Mouse (Mus musculus) right cerebral cortex, postnatal 4 days (tissue): ENCODE data around the gene Gsg1l.

Experiments
- DNase-seq: peaks from one replicate; pipeline ENCODE4 v3.0.0-alpha.2; 2022

Gsg1l gene

GRCm38 (mm10) chr7:125979591-125979990 lies 102.6 kb downstream of the Gsg1l start:
- DNase-seq = no peak

DNA sequence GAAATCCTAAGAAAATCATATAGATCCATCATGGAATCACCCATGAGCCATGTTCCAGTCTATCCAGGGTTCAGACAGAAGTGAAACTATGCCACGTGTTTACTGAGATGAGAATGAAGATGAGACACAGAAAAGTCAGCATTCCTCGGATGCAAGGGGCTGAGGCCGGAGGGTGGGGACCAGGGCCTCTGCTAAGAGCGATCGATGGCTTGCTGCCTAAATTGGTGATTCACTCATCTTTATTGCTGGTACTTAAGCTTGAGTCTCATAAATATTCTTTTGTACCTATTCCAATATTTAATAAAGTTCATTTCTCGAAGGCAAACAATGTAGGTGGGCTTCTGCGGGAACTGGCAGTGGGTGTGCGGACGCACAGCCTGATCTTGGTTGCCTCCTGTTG lies 105.5 kb downstream of the Gsg1l start:
- no peak for DNase-seq

DNA sequence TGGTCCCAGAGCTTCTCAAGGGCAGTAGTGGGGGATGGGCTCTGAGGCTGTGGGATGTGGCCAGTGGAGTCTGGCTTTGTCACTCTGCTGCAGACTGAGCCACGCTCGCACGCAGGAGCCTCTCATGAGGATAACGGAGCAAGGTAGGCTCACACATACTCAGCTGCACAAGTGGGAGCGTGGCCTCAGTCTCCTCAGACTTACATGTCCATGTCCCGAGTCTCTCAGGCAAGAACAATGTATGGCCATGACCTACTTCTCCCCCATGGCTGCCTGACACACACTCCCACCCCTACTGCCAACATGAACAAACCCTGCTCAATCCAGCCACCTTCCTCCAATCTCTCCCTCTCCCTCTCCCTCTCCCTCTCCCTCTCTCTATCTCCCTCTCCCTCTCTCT lies 106.8 kb downstream of the Gsg1l start:
- no peak for DNase-seq

DNA sequence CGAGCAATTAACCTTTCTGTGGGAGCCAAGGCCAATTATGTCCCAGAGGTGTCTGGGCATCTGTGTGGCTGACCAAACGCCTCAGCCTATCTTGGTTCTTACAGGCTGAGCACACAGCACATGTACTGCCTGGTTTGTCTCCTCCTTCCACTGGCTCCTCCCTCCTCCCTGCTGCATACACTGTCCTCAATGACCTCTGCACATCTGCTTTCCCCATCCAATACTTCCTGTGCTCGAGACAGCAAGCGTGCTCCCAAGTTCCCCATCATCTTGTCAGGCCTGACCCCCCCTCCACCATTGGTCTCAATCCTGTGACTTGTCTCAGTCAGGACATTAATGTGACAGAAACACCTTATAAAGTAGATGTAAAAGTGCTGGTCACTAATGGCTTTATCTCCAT lies 108.3 kb downstream of the Gsg1l start:
- no peak for DNase-seq

DNA sequence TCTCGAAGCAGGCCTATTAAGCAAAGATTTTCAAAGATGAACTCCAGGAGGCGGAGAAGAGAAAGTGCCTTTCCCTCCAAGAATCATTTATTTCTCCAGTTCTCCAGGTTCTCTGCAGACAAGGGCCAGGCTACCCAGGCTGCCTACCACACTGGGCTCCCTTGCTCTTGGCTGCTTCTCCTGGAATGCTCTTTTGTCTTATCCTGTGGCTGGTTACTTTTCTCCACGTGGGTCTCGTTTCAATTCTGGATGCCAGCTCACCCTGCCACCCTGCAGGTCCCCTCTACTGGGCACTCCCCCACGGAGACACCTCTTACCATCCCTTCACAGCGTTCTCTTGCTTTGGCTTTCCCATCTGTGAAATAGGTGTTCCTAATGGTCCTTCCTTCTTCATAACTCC lies 109.4 kb downstream of the Gsg1l start:
- no peak for DNase-seq

GRCm38 (mm10) chr7:125972174-125972672 lies 110.0 kb downstream of the Gsg1l start:
- DNase-seq = no peak

DNA sequence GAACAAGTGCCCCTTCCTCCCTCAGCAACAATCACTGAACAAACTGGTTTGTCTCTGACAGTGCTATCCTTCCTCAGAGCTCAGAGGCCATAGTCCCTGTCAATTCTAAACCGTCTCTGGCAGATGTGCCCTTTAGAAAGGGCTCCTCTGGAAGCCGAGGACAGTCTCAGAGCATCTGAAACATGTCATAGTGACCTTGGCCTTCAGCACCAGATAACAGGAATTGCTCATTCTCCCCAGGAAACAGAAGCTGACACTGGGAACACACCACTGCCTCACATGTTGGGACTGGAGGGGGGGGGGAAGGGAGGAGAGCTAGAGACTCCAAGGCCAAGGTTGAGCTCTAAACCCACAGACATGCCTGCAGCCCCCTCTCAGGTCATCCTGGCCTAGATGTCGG lies 113.1 kb downstream of the Gsg1l start:
- DNase-seq = no peak

- no peak for DNase-seq
Observed at GRCm38 (mm10) chr7:125966402-125967261, 115.6 kb downstream of the Gsg1l start.

DNA sequence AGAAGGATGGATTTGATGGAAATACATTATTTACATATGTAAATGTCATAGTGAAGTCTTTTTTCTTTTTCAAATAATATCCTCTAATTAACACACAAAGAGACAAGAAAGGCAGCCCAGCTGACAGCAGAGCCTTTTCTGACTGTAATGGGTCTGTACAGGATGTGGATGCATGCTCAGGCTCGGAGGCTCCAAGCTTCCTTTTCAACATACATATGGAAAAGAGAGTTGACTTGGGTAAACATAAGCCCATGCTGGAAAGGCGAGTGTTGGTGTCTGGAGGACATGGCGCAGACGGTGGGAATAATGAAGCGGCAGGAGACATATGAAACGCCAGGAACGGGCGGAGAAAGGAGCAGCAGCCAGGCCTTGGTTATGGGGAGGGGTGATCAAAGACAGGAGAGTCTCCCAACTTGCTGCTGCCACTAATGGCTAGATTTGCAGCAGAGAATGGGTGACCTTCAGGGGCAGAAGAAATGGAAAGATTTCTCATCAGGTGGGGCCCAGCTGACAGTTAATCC lies 118.1 kb downstream of the Gsg1l start:
- DNase-seq = no peak

DNA sequence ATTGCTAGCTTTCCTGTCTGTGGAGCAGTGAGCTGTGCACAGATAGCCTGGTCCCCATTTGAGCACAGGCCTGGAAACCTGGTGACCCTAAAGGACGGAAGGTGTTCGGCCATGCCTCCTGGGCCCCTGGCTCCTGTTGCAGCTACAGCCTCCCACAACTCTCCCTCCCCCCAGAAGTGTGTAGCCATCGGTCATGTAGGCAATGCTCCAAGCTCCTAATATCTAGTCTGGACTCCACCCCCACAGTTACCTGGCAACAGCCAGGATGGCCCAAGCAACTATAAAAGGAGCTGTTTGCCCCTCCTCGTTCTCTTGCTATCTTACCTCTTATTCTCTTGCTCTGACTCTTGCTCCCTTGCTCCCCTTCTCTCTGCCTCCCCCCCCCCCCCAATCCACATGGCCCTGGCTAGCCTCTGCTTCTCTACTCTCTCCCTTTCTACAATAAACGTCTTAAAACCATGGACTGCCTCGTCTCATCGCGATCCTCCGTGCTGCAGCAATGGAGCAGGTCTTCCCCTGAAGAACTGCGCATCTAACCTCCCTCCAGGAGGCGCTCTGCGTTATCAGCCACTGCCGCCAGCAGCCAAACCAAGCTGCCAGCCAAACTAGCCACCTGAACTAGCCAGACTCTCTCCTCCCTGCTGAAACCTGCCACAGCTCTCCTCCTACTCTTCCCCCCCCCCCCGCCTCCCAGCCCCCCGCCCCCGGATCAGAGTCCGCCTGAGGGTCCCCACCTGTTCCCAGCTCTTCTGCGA lies 122.7 kb downstream of the Gsg1l start:
- DNase-seq = no peak

- no peak for DNase-seq
Observed at GRCm38 (mm10) chr7:125958856-125959255, 123.4 kb downstream of the Gsg1l start.

DNA sequence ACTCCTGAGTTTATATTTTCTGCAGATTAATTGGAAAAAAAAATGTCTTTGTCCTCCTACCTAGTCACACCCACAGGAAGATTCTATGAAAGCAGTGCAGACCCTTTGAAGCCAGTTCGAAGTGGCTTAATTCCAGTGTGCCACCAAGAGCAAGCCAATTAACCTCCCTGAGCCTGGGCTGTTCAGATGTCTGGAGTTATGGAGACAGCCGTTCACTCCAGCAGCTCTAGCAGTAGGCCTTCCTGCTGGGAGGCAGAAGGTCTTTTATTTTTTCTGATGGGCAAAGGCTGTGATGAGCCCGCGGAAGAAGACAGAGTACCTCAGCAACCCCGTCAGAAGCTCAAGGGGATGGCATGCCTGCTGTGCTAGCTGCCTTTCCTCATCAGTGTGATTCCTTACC lies 127.2 kb downstream of the Gsg1l start:
- no peak for DNase-seq

DNA sequence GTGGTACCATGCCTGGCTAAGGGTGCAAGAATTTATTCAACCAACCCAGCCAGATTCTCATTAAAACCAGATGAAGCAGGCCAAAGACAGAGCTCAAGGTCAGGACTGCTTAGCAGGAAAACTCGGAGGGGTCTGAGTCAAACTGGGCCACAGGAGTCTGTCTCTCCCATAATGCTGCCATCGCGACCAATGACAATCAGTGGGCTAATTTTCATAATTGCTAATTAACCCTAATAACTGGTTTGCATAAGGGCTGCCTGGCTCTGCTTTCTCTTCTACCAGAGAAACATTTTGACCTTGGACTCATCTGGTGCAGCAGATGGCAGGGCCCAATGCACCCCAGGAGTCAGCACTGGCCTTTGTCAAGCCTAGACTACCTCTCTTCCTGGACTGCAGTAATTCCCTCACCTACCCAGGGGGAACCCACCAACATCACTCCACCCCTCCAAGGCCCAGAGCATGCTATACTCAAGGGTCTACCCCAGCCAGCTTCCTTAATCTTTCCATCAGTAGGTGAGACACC lies 127.8 kb downstream of the Gsg1l start:
- no peak for DNase-seq

DNA sequence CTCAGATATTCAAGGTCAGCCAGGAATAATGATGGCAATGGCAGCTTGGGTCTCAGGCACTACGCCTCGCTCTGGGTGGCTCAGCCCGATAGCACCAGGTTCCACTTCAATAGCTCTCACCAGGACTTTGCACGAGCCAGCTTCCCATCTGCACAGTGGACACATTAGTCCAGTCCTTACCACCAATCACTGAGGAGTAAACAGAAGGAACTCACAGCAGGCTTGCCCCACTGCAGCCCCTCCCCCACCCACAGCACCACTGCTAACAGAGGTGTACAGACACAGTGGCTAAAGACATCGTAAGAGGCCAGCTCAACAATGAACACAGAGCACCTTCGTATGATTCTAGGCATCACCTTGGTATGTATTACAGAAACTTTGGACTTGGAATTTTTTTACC lies 128.4 kb downstream of the Gsg1l start:
- no peak for DNase-seq

GRCm38 (mm10) chr7:125951911-125952310 lies 130.3 kb downstream of the Gsg1l start:
- no peak for DNase-seq

DNA sequence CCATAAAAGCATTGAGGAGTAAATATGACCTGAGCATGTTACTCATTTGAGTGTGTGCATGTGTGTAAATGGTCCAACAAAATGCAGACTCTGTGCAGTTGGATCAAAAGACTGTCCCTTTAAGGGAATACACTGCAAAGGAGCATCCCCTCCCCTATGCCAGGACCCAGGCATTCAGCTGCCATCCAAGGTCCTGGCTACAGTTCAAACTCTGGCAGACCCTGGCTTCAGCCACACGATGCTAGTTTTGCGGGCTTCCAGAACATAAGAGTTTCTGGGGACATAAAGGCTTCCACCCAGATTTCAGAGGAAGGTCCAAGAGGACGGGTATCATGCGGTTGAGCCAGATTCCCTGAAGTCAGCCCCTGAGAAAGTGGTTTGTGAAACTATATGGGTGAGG lies 133.2 kb downstream of the Gsg1l start:
- no peak for DNase-seq

- no peak for DNase-seq
Observed at GRCm38 (mm10) chr7:125945915-125946314, 136.3 kb downstream of the Gsg1l start.

DNA sequence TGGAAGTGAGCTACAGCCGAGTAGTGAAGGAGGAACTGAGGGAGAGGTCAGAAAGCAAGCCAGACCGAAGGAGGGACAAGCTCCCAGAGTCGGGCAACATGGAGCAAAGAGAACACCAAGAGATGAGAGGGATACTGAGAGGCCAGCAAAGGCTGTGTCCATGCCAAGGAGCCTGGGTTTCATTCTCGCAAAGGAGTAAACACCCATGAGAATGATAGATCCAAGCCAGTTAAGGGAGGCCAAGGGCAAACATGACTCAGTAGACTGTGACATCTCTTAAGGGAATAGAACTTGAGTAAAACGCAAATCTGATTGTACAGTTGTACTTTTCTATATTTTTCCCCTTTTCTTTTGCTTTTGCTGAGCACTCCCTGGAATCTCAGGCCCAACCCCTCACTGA lies 137.6 kb downstream of the Gsg1l start:
- no peak for DNase-seq

DNA sequence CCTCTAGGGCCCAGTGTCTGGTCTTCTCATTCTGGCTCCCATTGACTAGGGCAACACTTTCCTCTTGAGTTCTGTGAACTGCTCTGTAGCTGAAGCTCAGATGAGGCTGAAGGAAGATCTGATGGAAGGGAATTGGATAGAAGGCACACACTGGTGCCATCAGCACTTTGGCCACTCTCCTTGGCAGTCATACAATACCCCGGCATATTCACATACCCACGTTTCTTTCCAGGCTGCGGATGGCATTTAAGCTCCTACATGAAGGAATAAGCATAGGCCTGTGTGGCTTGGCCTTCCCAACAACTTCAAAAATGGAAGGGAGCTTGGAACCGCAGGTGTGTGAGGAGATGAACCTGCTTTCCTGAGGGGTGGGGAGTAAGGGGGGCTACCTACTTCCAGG lies 138.7 kb downstream of the Gsg1l start:
- DNase-seq = no peak

- no peak for DNase-seq
Observed at GRCm38 (mm10) chr7:125942365-125943090, 139.7 kb downstream of the Gsg1l start.

- no peak for DNase-seq
Observed at GRCm38 (mm10) chr7:125934319-125934718, 147.9 kb downstream of the Gsg1l start.

DNA sequence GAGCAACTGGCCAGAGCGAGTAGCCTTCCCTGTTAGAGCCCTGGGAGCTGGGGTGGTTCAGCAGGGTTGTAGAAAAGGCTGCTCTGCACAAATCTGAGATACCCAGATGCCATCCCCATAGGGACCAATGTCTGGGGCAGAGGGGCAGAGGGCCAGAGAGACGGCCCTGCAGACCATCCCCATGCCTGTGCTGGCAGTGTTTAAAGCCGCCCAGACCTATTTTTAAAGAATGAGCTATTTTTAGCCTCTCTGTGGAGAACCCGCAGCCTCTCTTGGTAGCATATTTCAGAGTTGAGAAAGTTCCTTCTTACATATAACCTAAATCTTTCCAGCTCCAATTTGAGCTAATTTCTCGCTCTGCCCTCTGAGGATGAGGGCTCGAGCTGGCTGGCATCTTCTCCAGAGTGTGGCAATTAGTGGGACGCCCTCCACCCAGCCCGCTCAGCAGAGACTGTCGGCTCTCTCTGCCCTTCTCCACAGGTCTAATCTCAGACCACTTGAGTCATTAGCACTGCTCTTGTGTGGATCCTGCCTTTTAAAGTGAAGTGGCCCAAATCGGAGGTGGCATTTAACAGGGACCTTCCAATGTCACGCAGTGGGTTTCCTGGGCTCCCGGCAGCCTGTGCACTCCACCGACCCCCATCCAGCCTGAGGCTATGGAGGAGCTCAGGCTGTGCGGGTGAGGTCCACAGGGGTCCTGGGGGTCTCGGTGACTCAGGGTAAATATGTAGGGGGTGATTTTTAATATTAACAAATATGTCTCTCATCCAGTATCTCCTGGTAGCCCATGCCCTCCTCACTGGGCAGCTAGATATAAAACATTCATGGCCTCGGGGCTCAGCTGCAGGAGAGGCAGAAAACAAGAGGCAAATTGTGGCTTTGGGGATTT lies 148.6 kb downstream of the Gsg1l start:
- DNase-seq = no peak
